Mouse (Mus musculus) G1E (cell line): ENCODE measurements around the gene Atp4a.

Experiments used
- CTCF ChIP-seq: IDR thresholded peaks from 2 replicates; pipeline ENCODE4 v1.5.1; 2012; ENCODE audit warnings: low read depth, low read length, inconsistent platforms, mixed read lengths
- GATA1 ChIP-seq: IDR thresholded peaks from 2 replicates; pipeline ENCODE4 v1.6.1; 2012; ENCODE audit warnings: borderline replicate concordance, low read length, inconsistent platforms, mixed read lengths
- POLR2AphosphoS5 ChIP-seq: IDR thresholded peaks from 2 replicates; pipeline ENCODE4 v1.6.1; 2012; ENCODE audit warnings: low read depth, low read length, inconsistent platforms; ENCODE audit not compliant: insufficient replicate concordance
- TAL1 ChIP-seq: conservative IDR thresholded peaks from 2 replicates; pipeline ENCODE4 v1.6.1; 2012; ENCODE audit warnings: low read depth, low read length, inconsistent platforms, mixed read lengths

- TF ChIP-seq CTCF (no peak), GATA1 (no peak), TAL1 (no peak), POLR2AphosphoS5 (no peak)
Observed at GRCm38 (mm10) chr7:30671480-30671879, 40.5 kb upstream of the Atp4a start, which contains the start of gene Pmis2.
